Mouse (Mus musculus): ENCODE measurements around the gene Sipa1. TPM values are rescaled to one million over a fixed set of nuclear protein-coding genes. Genes with fewer than 3 reads are reported as not detected.

The Sipa1 gene
- polyA plus RNA-seq, 1 experiment from 2014 or later, result 17.0 TPM

GRCm38 (mm10) chr19:5668372-5668771 is 4.9 kb upstream of the Sipa1 start:
- H3K27me3 ChIP-seq (ENCODE audit: control insufficient read depth, insufficient read depth, low read length), result no peaks in the 10 kb centered on the region
- H3K27ac ChIP-seq (ENCODE audit: low read depth, low read length), result no peak overlapping the region
- H3K4me2 ChIP-seq (ENCODE audit: low read depth), result no peak overlapping the region
- no peaks in the 10 kb centered on the region for H3K9me3 ChIP-seq (ENCODE audit: control insufficient read depth, low read length)
- WGBS, result 93% methylated on average over 4 of the region's 4 CpGs
- peaks cover 5% of the 10 kb centered on the region for H3K4me1 ChIP-seq (ENCODE audit: control insufficient read depth, insufficient read depth, low read length)
- no peak overlapping the region for H3K9ac ChIP-seq (ENCODE audit: low read length)
- H3K36me3 ChIP-seq (ENCODE audit: control insufficient read depth, insufficient read depth, low read length), result peaks cover 21% of the 10 kb centered on the region
- ATAC-seq (ENCODE audit: insufficient read depth, low FRiP score, low TSS enrichment), result no peak
- no peak overlapping the region for H3K4me3 ChIP-seq (ENCODE audit: low read depth, low read length)
- no peak for DNase-seq (ENCODE audit: low spot score)

GRCm38 (mm10) chr19:5666386-5666785 is 2.9 kb upstream of the Sipa1 start:
- Histone ChIP-seq H3K36me3 (ENCODE audit: control insufficient read depth, insufficient read depth, low read length) (peaks cover 10% of the 10 kb centered on the region), H3K4me2 (ENCODE audit: low read depth) (no peak overlapping the region), H3K4me3 (ENCODE audit: low read depth, low read length) (no peak overlapping the region), H3K27ac (ENCODE audit: low read depth, low read length) (no peak overlapping the region), H3K27me3 (ENCODE audit: control insufficient read depth, insufficient read depth, low read length) (no peaks in the 10 kb centered on the region), H3K9ac (ENCODE audit: low read length) (no peak overlapping the region), H3K9me3 (ENCODE audit: control insufficient read depth, low read length) (no peaks in the 10 kb centered on the region), H3K4me1 (ENCODE audit: control insufficient read depth, insufficient read depth, low read length) (peaks cover 15% of the 10 kb centered on the region)
- DNase-seq (ENCODE audit: low spot score), result no peak
- ATAC-seq (ENCODE audit: insufficient read depth, low FRiP score, low TSS enrichment), result no peak
- WGBS, result 95% methylated on average over 18 of the region's 18 CpGs

DNA sequence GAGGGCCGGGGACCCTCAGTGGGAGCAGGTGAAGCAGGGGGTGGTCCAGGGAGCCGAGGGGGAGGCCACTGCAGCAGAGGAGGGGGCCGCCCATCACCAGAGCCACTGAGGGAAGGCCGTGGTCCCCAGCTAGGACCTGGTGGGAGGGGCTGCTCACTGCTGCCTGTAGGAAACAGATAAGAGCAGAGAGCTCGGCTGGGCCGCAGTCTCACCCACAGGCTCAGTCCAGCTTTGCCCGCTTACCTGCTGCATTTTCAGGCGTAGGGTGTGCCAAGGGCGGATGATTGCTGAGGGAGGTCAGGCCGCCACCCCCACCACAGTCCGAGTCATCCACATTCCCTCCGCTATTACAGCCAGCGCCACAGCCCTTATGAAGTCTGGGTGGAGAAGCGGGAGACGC is 2.0 kb upstream of the Sipa1 start:
- H3K4me3 ChIP-seq (ENCODE audit: low read depth, low read length), result no peak overlapping the region
- no peaks in the 10 kb centered on the region for H3K9me3 ChIP-seq (ENCODE audit: control insufficient read depth, low read length)
- no peaks in the 10 kb centered on the region for H3K27me3 ChIP-seq (ENCODE audit: control insufficient read depth, insufficient read depth, low read length)
- H3K27ac ChIP-seq (ENCODE audit: low read depth, low read length), result no peak overlapping the region
- H3K36me3 ChIP-seq (ENCODE audit: control insufficient read depth, insufficient read depth, low read length), result peaks cover 6% of the 10 kb centered on the region
- DNase-seq (ENCODE audit: low spot score) (no peak), ATAC-seq (ENCODE audit: insufficient read depth, low FRiP score, low TSS enrichment) (no peak)
- 90% methylated on average over 15 of the region's 15 CpGs for WGBS
- H3K4me1 ChIP-seq (ENCODE audit: control insufficient read depth, insufficient read depth, low read length), result peaks cover 15% of the 10 kb centered on the region
- no peak overlapping the region for H3K4me2 ChIP-seq (ENCODE audit: low read depth)
- H3K9ac ChIP-seq (ENCODE audit: low read length), result no peak overlapping the region

DNA sequence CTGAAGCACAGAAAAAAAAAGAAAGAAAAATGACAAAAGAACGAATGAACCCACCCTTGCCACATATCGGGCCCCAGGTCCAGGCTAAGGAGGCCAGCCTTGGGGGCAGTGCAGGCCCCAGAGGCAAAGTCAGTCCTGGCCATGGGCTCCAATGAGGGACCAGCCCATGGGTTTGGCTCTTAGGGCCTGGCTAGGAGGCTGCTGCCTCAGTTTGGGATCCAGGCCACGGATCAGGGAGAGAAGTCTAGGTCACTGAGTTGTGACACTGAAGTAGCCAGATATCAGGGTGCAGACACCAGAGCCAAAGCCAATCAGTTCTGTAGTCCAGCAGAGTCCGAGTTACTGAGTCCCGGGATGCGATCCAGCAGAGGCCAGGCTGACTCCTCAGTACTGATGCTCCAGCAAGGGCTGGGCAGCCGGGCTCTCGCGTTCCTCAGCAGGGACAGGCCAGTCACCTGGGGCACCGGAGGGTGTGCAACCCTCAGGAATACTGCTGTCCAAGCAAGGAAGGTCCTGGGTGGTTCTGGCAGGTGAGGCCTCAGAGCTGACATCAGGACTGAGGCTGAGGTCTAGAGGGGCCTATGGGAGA is 1.3 kb upstream of the Sipa1 start:
- no peaks in the 10 kb centered on the region for H3K9me3 ChIP-seq (ENCODE audit: control insufficient read depth, low read length)
- no peak overlapping the region for H3K9ac ChIP-seq (ENCODE audit: low read length)
- H3K4me1 ChIP-seq (ENCODE audit: control insufficient read depth, insufficient read depth, low read length), result peaks cover 15% of the 10 kb centered on the region
- H3K4me2 ChIP-seq (ENCODE audit: low read depth), result no peak overlapping the region
- peaks cover 6% of the 10 kb centered on the region for H3K36me3 ChIP-seq (ENCODE audit: control insufficient read depth, insufficient read depth, low read length)
- DNase-seq (ENCODE audit: low spot score) (no peak), ATAC-seq (ENCODE audit: insufficient read depth, low FRiP score, low TSS enrichment) (no peak)
- 94% methylated on average over 10 of the region's 10 CpGs for WGBS
- no peak overlapping the region for H3K27ac ChIP-seq (ENCODE audit: low read depth, low read length)
- H3K4me3 ChIP-seq (ENCODE audit: low read depth, low read length), result no peak overlapping the region
- no peaks in the 10 kb centered on the region for H3K27me3 ChIP-seq (ENCODE audit: control insufficient read depth, insufficient read depth, low read length)

DNA sequence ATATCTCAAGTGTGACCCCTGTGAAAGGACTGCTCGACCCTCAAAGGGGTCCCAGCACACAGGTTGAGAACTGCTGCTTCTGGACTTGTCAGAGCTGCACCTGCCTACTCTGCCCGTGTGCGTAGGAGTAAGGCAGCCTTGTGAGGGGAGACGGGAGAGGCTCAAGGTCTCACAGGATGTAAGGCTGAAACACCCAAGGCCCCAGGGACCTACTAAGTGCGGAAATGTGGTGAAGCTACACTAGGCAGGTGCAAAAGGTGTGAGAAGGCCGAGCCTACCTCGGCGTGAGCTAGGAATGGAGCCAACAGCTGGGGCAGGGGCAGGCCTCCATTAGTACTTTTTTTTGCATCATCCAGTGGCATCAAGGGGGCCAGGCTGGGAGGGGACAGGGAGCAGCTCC is 1.2 kb downstream of the Sipa1 start:
- H3K4me1 ChIP-seq (ENCODE audit: control insufficient read depth, insufficient read depth, low read length), result peaks cover 15% of the 10 kb centered on the region
- H3K27me3 ChIP-seq (ENCODE audit: control insufficient read depth, insufficient read depth, low read length), result no peaks in the 10 kb centered on the region
- peaks cover 3% of the 10 kb centered on the region for H3K36me3 ChIP-seq (ENCODE audit: control insufficient read depth, insufficient read depth, low read length)
- no peak overlapping the region for H3K27ac ChIP-seq (ENCODE audit: low read depth, low read length)
- peak overlapping the region; percentile 6; the same call in 1 of the 2 replicates for H3K9ac ChIP-seq (ENCODE audit: low read length)
- no peaks in the 10 kb centered on the region for H3K9me3 ChIP-seq (ENCODE audit: control insufficient read depth, low read length)
- 83% methylated on average over 8 of the region's 8 CpGs for WGBS
- H3K4me3 ChIP-seq (ENCODE audit: low read depth, low read length), result peak overlapping the region; percentile 42; the same call in 1 of the 2 replicates
- DNase-seq (ENCODE audit: low spot score) (no peak), ATAC-seq (ENCODE audit: insufficient read depth, low FRiP score, low TSS enrichment) (no peak)
- peak overlapping the region; percentile 60 for H3K4me2 ChIP-seq (ENCODE audit: low read depth)

- Histone ChIP-seq H3K9ac (ENCODE audit: low read length) (no peak overlapping the region), H3K27ac (ENCODE audit: low read depth, low read length) (peak overlapping the region; percentile 20; the same call in 1 of the 2 replicates), H3K9me3 (ENCODE audit: control insufficient read depth, low read length) (no peaks in the 10 kb centered on the region), H3K4me2 (ENCODE audit: low read depth) (no peak overlapping the region; the same call in 1 of the 2 replicates), H3K36me3 (ENCODE audit: control insufficient read depth, insufficient read depth, low read length) (peaks cover 3% of the 10 kb centered on the region), H3K27me3 (ENCODE audit: control insufficient read depth, insufficient read depth, low read length) (peaks cover 1% of the 10 kb centered on the region; the same call in 1 of the 2 replicates), H3K4me1 (ENCODE audit: control insufficient read depth, insufficient read depth, low read length) (peaks cover 15% of the 10 kb centered on the region), H3K4me3 (ENCODE audit: low read depth, low read length) (no peak overlapping the region)
- DNase-seq (ENCODE audit: low spot score) (no peak), ATAC-seq (ENCODE audit: insufficient read depth, low FRiP score, low TSS enrichment) (no peak)
- WGBS, result 91% methylated on average over 16 of the region's 16 CpGs
These were observed 2.4 kb downstream of the Sipa1 start for GRCm38 (mm10) chr19:5660942-5661751.

DNA sequence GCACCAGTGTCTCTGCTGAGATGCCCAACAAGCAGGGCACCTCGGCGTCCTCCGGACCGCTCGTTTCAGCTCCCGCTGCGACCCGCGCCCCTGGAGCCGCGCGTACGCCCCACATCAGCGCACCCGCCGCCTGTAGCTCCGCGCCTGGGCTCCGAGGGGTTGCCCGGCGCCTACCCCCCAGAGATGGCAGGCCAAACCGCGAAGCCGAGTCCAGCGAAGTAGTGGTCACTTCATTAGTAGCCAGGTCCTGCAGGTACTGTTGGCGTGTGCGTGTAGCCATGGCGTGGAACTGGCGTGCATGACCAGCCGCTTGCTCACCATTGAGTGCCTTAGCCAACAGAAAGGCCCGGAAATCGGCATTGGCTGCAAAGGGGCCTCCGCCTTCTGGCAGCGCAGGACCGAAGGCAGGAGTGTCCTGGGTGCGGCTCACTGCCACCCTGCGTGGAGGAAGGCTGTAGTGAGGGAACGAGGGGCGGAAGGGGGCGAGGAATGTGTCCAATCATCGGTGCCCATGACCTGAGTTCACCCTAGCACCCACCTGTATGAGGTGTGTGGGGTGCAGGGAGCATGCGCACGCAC is 8.7 kb downstream of the Sipa1 start:
- Histone ChIP-seq H3K4me1 (ENCODE audit: control insufficient read depth, insufficient read depth, low read length) (peaks cover 12% of the 10 kb centered on the region), H3K4me2 (ENCODE audit: low read depth) (peak overlapping the region; percentile 82), H3K27ac (ENCODE audit: low read depth, low read length) (no peak overlapping the region), H3K27me3 (ENCODE audit: control insufficient read depth, insufficient read depth, low read length) (peaks cover 25% of the 10 kb centered on the region), H3K4me3 (ENCODE audit: low read depth, low read length) (peak overlapping the region; percentile 43), H3K9me3 (ENCODE audit: control insufficient read depth, low read length) (no peaks in the 10 kb centered on the region), H3K36me3 (ENCODE audit: control insufficient read depth, insufficient read depth, low read length) (no peaks in the 10 kb centered on the region), H3K9ac (ENCODE audit: low read length) (peak overlapping the region; percentile 26)
- DNase-seq (ENCODE audit: low spot score) (no peak), ATAC-seq (ENCODE audit: insufficient read depth, low FRiP score, low TSS enrichment) (no peak)
- 7% methylated on average over 43 of the region's 43 CpGs for WGBS

DNA sequence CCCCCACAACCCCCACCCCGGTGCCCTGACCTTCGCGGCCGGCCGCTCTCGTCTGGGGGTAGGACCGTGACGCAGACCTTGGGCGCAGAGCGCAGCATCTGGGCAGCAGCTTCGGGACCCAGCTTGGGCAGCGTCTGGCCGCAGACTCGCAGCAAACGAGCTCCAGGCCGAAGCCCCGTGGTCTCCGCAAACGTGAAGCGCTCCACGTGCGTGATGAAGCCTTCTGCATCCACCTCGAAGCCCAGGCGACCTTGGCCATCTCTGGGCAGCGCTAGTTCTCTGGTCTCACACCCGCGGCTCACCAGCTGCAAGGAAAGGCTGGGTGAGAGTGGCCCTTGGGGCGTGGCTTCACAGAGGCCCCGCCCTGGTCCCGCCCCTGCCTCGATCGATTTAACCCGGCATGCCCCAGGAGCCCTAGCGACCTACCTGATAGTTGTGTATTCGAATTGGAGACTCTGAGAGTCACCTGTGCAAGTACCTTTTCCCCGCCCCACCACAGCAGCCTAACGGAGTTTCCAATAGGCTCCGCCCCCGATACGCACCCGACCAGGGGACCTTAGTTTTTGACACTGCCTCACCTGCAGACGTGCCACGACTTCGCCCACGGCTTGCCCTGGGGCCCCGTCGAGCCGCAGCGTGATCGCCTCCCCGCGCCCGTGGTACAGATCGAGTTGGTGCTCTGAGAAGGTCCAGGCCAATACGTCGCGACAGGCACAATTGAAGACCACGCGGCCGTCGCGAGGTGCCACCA is 9.4 kb downstream of the Sipa1 start:
- H3K4me2 ChIP-seq (ENCODE audit: low read depth), result peak overlapping the region; percentile 82
- peak overlapping the region; percentile 26 for H3K9ac ChIP-seq (ENCODE audit: low read length)
- 2% methylated on average over 62 of the region's 62 CpGs for WGBS
- peaks cover 25% of the 10 kb centered on the region for H3K27me3 ChIP-seq (ENCODE audit: control insufficient read depth, insufficient read depth, low read length)
- ATAC-seq (ENCODE audit: insufficient read depth, low FRiP score, low TSS enrichment), result peak; percentile 60; the same call in 1 of the 2 replicates
- H3K4me1 ChIP-seq (ENCODE audit: control insufficient read depth, insufficient read depth, low read length), result peaks cover 13% of the 10 kb centered on the region
- no peaks in the 10 kb centered on the region for H3K9me3 ChIP-seq (ENCODE audit: control insufficient read depth, low read length)
- H3K27ac ChIP-seq (ENCODE audit: low read depth, low read length), result no peak overlapping the region
- H3K36me3 ChIP-seq (ENCODE audit: control insufficient read depth, insufficient read depth, low read length), result no peaks in the 10 kb centered on the region
- peak; percentile 76 for DNase-seq (ENCODE audit: low spot score)
- H3K4me3 ChIP-seq (ENCODE audit: low read depth, low read length), result peak overlapping the region; percentile 43
